Mouse (Mus musculus): ENCODE results near the gene Nr1h3.

Nr1h3 gene

GRCm38 (mm10) chr2:91137481-91137880 lies 65.2 kb downstream of the Nr1h3 start:
- DNase-seq = no peak

- DNase-seq = peak; percentile 66
Measured at GRCm38 (mm10) chr2:91136513-91137412, 65.9 kb downstream of the Nr1h3 start.
